ENCODE assay signal across 8 mouse cellular contexts in genomic region chr13:22035267-22036148, GRCm38 (mm10). TPM values are rescaled to one million over a fixed set of nuclear protein-coding genes. Genes with fewer than 3 reads are reported as not detected.
A peak's percentile ranks its signal among the peaks of the same experiment; 100 is the strongest.
DNase-seq lines count a peak whose midpoint lies in the region; ATAC-seq lines count a peak whose summit lies in the region.
"Not testable (repeated sequence)": the region's sequence is repeated elsewhere in the genome, so short reads cannot be mapped to it uniquely, and the experiment has no call there.

Hist1h2ah (minus strand) TSS chr13:22035568.
Hist1h2bk (plus strand) TSS chr13:22035870.

- not testable (repeated sequence) for H3K27me3 ChIP-seq in intestine, embryonic 15.5 days (replicated peaks)

- H3K4me2 ChIP-seq in intestine, embryonic 15.5 days (replicated peaks) = peak within 1 kb of the TSS; percentile 68

- WGBS in intestine, embryonic 15.5 days = under 1% methylated on average over 30 of the region's 69 CpGs

- H3K9ac ChIP-seq in intestine, embryonic 15.5 days = peak within 1 kb of the TSS; percentile 51

- intact Hi-C loops in gastrocnemius, postnatal 36 days (cut with DNase I) = loop anchor here (10.0 kb wide), 1 partner anchor 211 kb away; no protein-coding TSS in a partner anchor
- intact Hi-C loops in left cerebral cortex, postnatal 14 days (cut with DNase I) = not testable (repeated sequence)

- peak within 1 kb of the TSS; percentile 86 for H3K27ac ChIP-seq in intestine, embryonic 15.5 days

- ATAC-seq in intestine, embryonic 15.5 days = peak; percentile 97
- peak; percentile 84 for ATAC-seq in megakaryocyte-erythroid progenitor cell, adult 5-6 weeks (replicated peaks; ENCODE audit: low FRiP score, low TSS enrichment, poor library complexity, severe bottlenecking)

- not testable (repeated sequence) for H3K4me1 ChIP-seq in intestine, embryonic 15.5 days (replicated peaks)

- peak; percentile 84 for DNase-seq in adrenal gland, postnatal 10 days
- DNase-seq in embryo, embryonic 9.5 days (ENCODE audit: extremely low spot score) = peak; percentile 97
- DNase-seq in gastrocnemius, postnatal 36 days = peak; percentile 51 to 60
- peak; percentile 89 to 95 for DNase-seq in left cerebral cortex, postnatal 14 days (ENCODE audit: low spot score in 2 of 2)
- DNase-seq in right cerebral cortex, postnatal 14 days = peak; percentile 66
- DNase-seq in urinary bladder, postnatal 36 days (ENCODE audit: low spot score in 2 of 2) = peak; percentile 75 to 81

- H3K36me3 ChIP-seq in intestine, embryonic 15.5 days = not testable (repeated sequence)

- peak within 1 kb of the TSS; percentile 37 for H3K4me3 ChIP-seq in intestine, embryonic 15.5 days (replicated peaks)

- not testable (repeated sequence) for H3K9me3 ChIP-seq in intestine, embryonic 15.5 days

RNA-seq across cellular contexts. Expression of gene Hist1h2ah, which starts in this region (rescaled TPM):
- total RNA-seq in adrenal gland, postnatal 10 days (2021) = 100 to 1,000 TPM; 239 to 319 TPM
- total RNA-seq in gastrocnemius, postnatal 36 days (2021) = 10 to 100 TPM; 12.2 to 13.3 TPM
- 3.0 and 7.8 TPM in 2 replicates for polyA plus RNA-seq in intestine, embryonic 15.5 days (2015; fragmentation: Nextera tagmentation; extraction: Ambion mirVana)
- total RNA-seq in left cerebral cortex, postnatal 14 days (2021) = 10 to 100 TPM; 38.2 to 41.7 TPM
- 11.1 TPM in 1 of 2 replicates, not detected in the other for total RNA-seq in megakaryocyte-erythroid progenitor cell, adult 5-6 weeks (2014; fragmentation: Nextera tagmentation)
- 482 and 578 TPM in 2 replicates for total RNA-seq in megakaryocyte-erythroid progenitor cell, adult 5-6 weeks (2017)

RNA-seq across cellular contexts. Expression of gene Hist1h2bk, which starts in this region (rescaled TPM):
- 100 to 1,000 TPM; 299 to 338 TPM for total RNA-seq in adrenal gland, postnatal 10 days (2021)
- 10 to 100 TPM; 10.8 to 26.5 TPM for total RNA-seq in gastrocnemius, postnatal 36 days (2021)
- polyA plus RNA-seq in intestine, embryonic 15.5 days (2015; fragmentation: Nextera tagmentation; extraction: Ambion mirVana) = 5.0 and 5.8 TPM in 2 replicates
- 10 to 100 TPM; 21.5 to 26.9 TPM for total RNA-seq in left cerebral cortex, postnatal 14 days (2021)
- 142 and 423 TPM in 2 replicates for total RNA-seq in megakaryocyte-erythroid progenitor cell, adult 5-6 weeks (2014; fragmentation: Nextera tagmentation)
- 812 and 1,118 TPM in 2 replicates for total RNA-seq in megakaryocyte-erythroid progenitor cell, adult 5-6 weeks (2017)

Comparison
In these comparisons a context has a peak if more than half of its experiments do, and no peak if none do; other contexts are left out.
1. Peak in every context shown above with its lines: DNase-seq, ATAC-seq, H3K4me3 ChIP-seq and H3K27ac ChIP-seq.
2. RNA of gene Hist1h2bk (total RNA-seq): 142 to 1,118 TPM in megakaryocyte-erythroid progenitor cell, adult 5-6 weeks and 299 to 338 TPM in adrenal gland, postnatal 10 days; 21.5 to 26.9 TPM in left cerebral cortex, postnatal 14 days and 10.8 to 26.5 TPM in gastrocnemius, postnatal 36 days; every median in the first group is over 4 times any median in the second.